In the genomic region with DNA sequence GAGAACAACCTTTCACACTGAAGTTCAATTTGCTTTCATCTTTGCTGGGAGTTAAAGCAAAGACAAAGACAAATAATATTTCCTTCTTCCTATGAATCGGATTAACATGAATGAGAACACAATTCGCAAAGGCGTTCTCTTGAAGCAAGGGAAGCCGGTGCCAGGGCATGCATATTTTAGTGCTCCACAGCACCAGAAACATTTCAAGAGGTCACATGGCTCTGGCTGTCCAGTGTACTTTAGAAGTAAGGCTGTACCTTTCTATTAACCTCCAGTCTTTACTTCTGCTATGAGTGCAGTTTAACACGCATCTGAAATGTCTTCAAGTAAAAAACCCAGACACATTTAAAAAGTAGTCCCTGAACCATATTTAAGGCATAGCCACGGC, we compare ENCODE assay signal across 22 mouse cellular contexts. TPM values are rescaled to one million over a fixed set of nuclear protein-coding genes. Genes with fewer than 3 reads are reported as not detected.
DNase-seq lines count a peak whose midpoint lies in the region; ATAC-seq lines count a peak whose summit lies in the region.
"Had no signal": no experiment of that assay in that cellular context is flagged by ENCODE, and none has a peak within 500 bp of the region (broad histone marks: within the 10 kb centered on the region; RNA-seq: fewer than 3 reads in every experiment).

No protein-coding gene starts in this region.

- ATAC-seq in midbrain, embryonic 16.5 days: peak; percentile 54; the same call in 1 of the 2 replicates
- ATAC-seq in midbrain, embryonic 14.5 days (ENCODE audit: low FRiP score, low TSS enrichment): no peak
- ATAC-seq in megakaryocyte-erythroid progenitor cell, adult 5-6 weeks (replicated peaks; ENCODE audit: low FRiP score, low TSS enrichment, poor library complexity, severe bottlenecking): no peak
- ATAC-seq: forebrain, embryonic 14.5 days; hindbrain, embryonic 16.5 days had no signal

- peak; percentile 33 to 37 for DNase-seq in lung, adult 18-20 months
- no peak for DNase-seq in lung, postnatal 10 days
- DNase-seq in midbrain, embryonic 14.5 days: no peak
- DNase-seq in lung, postnatal 14 days: peak; percentile 14
- DNase-seq in urinary bladder, postnatal 36 days (ENCODE audit: low spot score in 2 of 2): no peak
- DNase-seq: adrenal gland, adult 2 months; adrenal gland, postnatal 25 days; cerebellum, adult 11 months; cerebellum, adult 8-10 months; cerebellum, postnatal 14 days; embryo, embryonic 11 days; gastrocnemius, postnatal 14 days; heart, postnatal 4 days had no signal

- H3K27me3 ChIP-seq in midbrain, embryonic 16.5 days (ENCODE audit: control insufficient read depth, insufficient read depth, low read depth, low read length): no peaks in the 10 kb centered on the region
- no peaks in the 10 kb centered on the region for H3K27me3 ChIP-seq in midbrain, embryonic 14.5 days (ENCODE audit: control insufficient read depth, insufficient read depth, low read length)
- H3K27me3 ChIP-seq: embryonic facial prominence, embryonic 15.5 days; heart, embryonic 13.5 days; hindbrain, embryonic 12.5 days had no signal

- no peak overlapping the region for H3K4me3 ChIP-seq in midbrain, embryonic 16.5 days (ENCODE audit: low read depth, low read length)
- H3K4me3 ChIP-seq in midbrain, embryonic 14.5 days (replicated peaks; ENCODE audit: low read depth, low read length): no peak overlapping the region
- H3K4me3 ChIP-seq: embryonic facial prominence, embryonic 15.5 days; erythroblast, embryonic 14.5 days; forebrain, embryonic 10.5 days; heart, embryonic 13.5 days; hindbrain, embryonic 12.5 days had no signal

- H3K4me2 ChIP-seq in midbrain, embryonic 16.5 days (ENCODE audit: low read length): no peak overlapping the region
- no peak overlapping the region for H3K4me2 ChIP-seq in midbrain, embryonic 14.5 days (ENCODE audit: low read length)
- H3K4me2 ChIP-seq: embryonic facial prominence, embryonic 15.5 days; heart, embryonic 13.5 days; hindbrain, embryonic 12.5 days had no signal

- no peaks in the 10 kb centered on the region for H3K9me3 ChIP-seq in midbrain, embryonic 16.5 days (replicated peaks; ENCODE audit: control insufficient read depth, low read length, poor library complexity, severe bottlenecking)
- H3K9me3 ChIP-seq in midbrain, embryonic 14.5 days (ENCODE audit: control insufficient read depth, low read length): no peaks in the 10 kb centered on the region
- H3K9me3 ChIP-seq: embryonic facial prominence, embryonic 15.5 days; forebrain, embryonic 10.5 days; heart, embryonic 13.5 days; hindbrain, embryonic 12.5 days had no signal

- no peak overlapping the region for H3K9ac ChIP-seq in midbrain, embryonic 16.5 days (ENCODE audit: low read depth, low read length)
- no peak overlapping the region for H3K9ac ChIP-seq in midbrain, embryonic 14.5 days (replicated peaks; ENCODE audit: low read length)
- H3K9ac ChIP-seq: embryonic facial prominence, embryonic 15.5 days; heart, embryonic 13.5 days; hindbrain, embryonic 12.5 days had no signal

- 52% methylated on average over 6 of the region's 6 CpGs for WGBS in midbrain, embryonic 16.5 days
- WGBS in midbrain, embryonic 14.5 days: 66% methylated on average over 6 of the region's 6 CpGs

- H3K4me1 ChIP-seq in midbrain, embryonic 16.5 days (ENCODE audit: control insufficient read depth, insufficient read depth, low read length): no peaks in the 10 kb centered on the region
- H3K4me1 ChIP-seq in midbrain, embryonic 14.5 days (ENCODE audit: control insufficient read depth, insufficient read depth, low read length): no peaks in the 10 kb centered on the region
- H3K4me1 ChIP-seq: embryonic facial prominence, embryonic 15.5 days; forebrain, embryonic 10.5 days; heart, embryonic 13.5 days; hindbrain, embryonic 12.5 days had no signal

- no peak overlapping the region for H3K27ac ChIP-seq in midbrain, embryonic 16.5 days (ENCODE audit: low read length)
- H3K27ac ChIP-seq in midbrain, embryonic 14.5 days (replicated peaks; ENCODE audit: low read depth, low read length): no peak overlapping the region
- H3K27ac ChIP-seq: embryonic facial prominence, embryonic 15.5 days; forebrain, embryonic 10.5 days; heart, embryonic 13.5 days; hindbrain, embryonic 12.5 days had no signal

- no peaks in the 10 kb centered on the region for H3K36me3 ChIP-seq in midbrain, embryonic 16.5 days (ENCODE audit: control insufficient read depth, insufficient read depth, low read length)
- H3K36me3 ChIP-seq in midbrain, embryonic 14.5 days (ENCODE audit: control insufficient read depth, insufficient read depth, low read length): no peaks in the 10 kb centered on the region
- H3K36me3 ChIP-seq: embryonic facial prominence, embryonic 15.5 days; forebrain, embryonic 10.5 days; hindbrain, embryonic 12.5 days had no signal

RNA-seq across cellular contexts. Expression of gene Ttn, which starts 20.3 kb away (rescaled TPM):
- polyA plus RNA-seq in midbrain, embryonic 16.5 days (2015; fragmentation: Nextera tagmentation; extraction: Ambion mirVana): 0.21 and 0.42 TPM in 2 replicates
- 0.47 and 0.91 TPM in 2 replicates for polyA plus RNA-seq in midbrain, embryonic 14.5 days (2014; fragmentation: Nextera tagmentation; extraction: Ambion mirVana)
- 0.02 TPM in 1 of 2 replicates, not detected in the other for total RNA-seq in megakaryocyte-erythroid progenitor cell, adult 5-6 weeks (2014; fragmentation: Nextera tagmentation)
- under 0.01 and 0.09 TPM in 2 replicates for total RNA-seq in megakaryocyte-erythroid progenitor cell, adult 5-6 weeks (2017)

Comparison
In these comparisons a context has a peak if more than half of its experiments do, and no peak if none do; other contexts are left out.
1. DNase-seq: peak in lung, adult 18-20 months (2 of 2) and lung, postnatal 14 days (single experiment); none in lung, postnatal 10 days (single experiment), midbrain, embryonic 14.5 days (single experiment) and urinary bladder, postnatal 36 days (0 of 2).